Mouse (Mus musculus): ENCODE data around the gene Bhmt. TPM values are rescaled to one million over a fixed set of nuclear protein-coding genes. Genes with fewer than 3 reads are reported as not detected.
"Not testable (repeated sequence)": the region's sequence is repeated elsewhere in the genome, so short reads cannot be mapped to it uniquely, and the experiment has no call there.

Bhmt gene
- polyA plus RNA-seq, 1 experiment, result 0.31 TPM

- TF ChIP-seq POLR2A (IDR thresholded peaks at IDR 0.05; ENCODE audit: borderline replicate concordance, extremely low read depth, insufficient read depth, insufficient read length, poor library complexity, severe bottlenecking) (no peak), CTCF (IDR thresholded peaks at IDR 0.05; ENCODE audit: borderline replicate concordance, extremely low read depth, insufficient read depth, insufficient read length) (no peak)
- no peak for DNase-seq (ENCODE audit: low read depth)
Observed at GRCm38 (mm10) chr13:93607701-93608100, 30.1 kb downstream of the Bhmt start.

- peak; percentile 59 for DNase-seq (ENCODE audit: low read depth)
Observed at GRCm38 (mm10) chr13:93606868-93607578, 30.7 kb downstream of the Bhmt start.

GRCm38 (mm10) chr13:93604698-93605097, 33.1 kb downstream of the Bhmt start:
- DNase-seq (ENCODE audit: low read depth), result no peak
- TF ChIP-seq POLR2A (IDR thresholded peaks at IDR 0.05; ENCODE audit: borderline replicate concordance, extremely low read depth, insufficient read depth, insufficient read length, poor library complexity, severe bottlenecking), result no peak
- TF ChIP-seq CTCF (IDR thresholded peaks at IDR 0.05; ENCODE audit: borderline replicate concordance, extremely low read depth, insufficient read depth, insufficient read length), result no peak

More at GRCm38 (mm10) chr13:93606868-93607578, 30.7 kb downstream of the Bhmt start:
- TF ChIP-seq POLR2A (IDR thresholded peaks at IDR 0.05; ENCODE audit: borderline replicate concordance, extremely low read depth, insufficient read depth, insufficient read length, poor library complexity, severe bottlenecking), result no peak
- no peak for TF ChIP-seq CTCF (IDR thresholded peaks at IDR 0.05; ENCODE audit: borderline replicate concordance, extremely low read depth, insufficient read depth, insufficient read length)

- no peak for TF ChIP-seq POLR2A (IDR thresholded peaks at IDR 0.05; ENCODE audit: borderline replicate concordance, extremely low read depth, insufficient read depth, insufficient read length, poor library complexity, severe bottlenecking)
- no peak for TF ChIP-seq CTCF (IDR thresholded peaks at IDR 0.05; ENCODE audit: borderline replicate concordance, extremely low read depth, insufficient read depth, insufficient read length)
- no peak for DNase-seq (ENCODE audit: low read depth)
Observed at GRCm38 (mm10) chr13:93601527-93601926, 36.2 kb downstream of the Bhmt start.

- no peak for DNase-seq (ENCODE audit: low read depth)
- no peak for TF ChIP-seq CTCF (IDR thresholded peaks at IDR 0.05; ENCODE audit: borderline replicate concordance, extremely low read depth, insufficient read depth, insufficient read length)
Observed at GRCm38 (mm10) chr13:93593040-93593699, 44.6 kb downstream of the Bhmt start.

GRCm38 (mm10) chr13:93582526-93582925, 55.2 kb downstream of the Bhmt start:
- not testable (repeated sequence) for DNase-seq (ENCODE audit: low read depth)

GRCm38 (mm10) chr13:93580431-93580830, 57.3 kb downstream of the Bhmt start:
- no peak for DNase-seq (ENCODE audit: low read depth)
- TF ChIP-seq CTCF (IDR thresholded peaks at IDR 0.05; ENCODE audit: borderline replicate concordance, extremely low read depth, insufficient read depth, insufficient read length), result no peak
- TF ChIP-seq POLR2A (IDR thresholded peaks at IDR 0.05; ENCODE audit: borderline replicate concordance, extremely low read depth, insufficient read depth, insufficient read length, poor library complexity, severe bottlenecking), result no peak

- TF ChIP-seq POLR2A (IDR thresholded peaks at IDR 0.05; ENCODE audit: borderline replicate concordance, extremely low read depth, insufficient read depth, insufficient read length, poor library complexity, severe bottlenecking), result no peak
- TF ChIP-seq CTCF (IDR thresholded peaks at IDR 0.05; ENCODE audit: borderline replicate concordance, extremely low read depth, insufficient read depth, insufficient read length), result no peak
- DNase-seq (ENCODE audit: low read depth), result no peak
Observed at GRCm38 (mm10) chr13:93569676-93570075, 68.1 kb downstream of the Bhmt start.

Other genes with a start within 250 kb of the Bhmt start
- gene Jmy, start 138.2 kb downstream of the Bhmt start, polyA plus RNA-seq (2012; rRNA removed), result 10.2 and 12.3 TPM in 2 replicates
- gene Bhmt2, start 36.3 kb upstream of the Bhmt start, polyA plus RNA-seq (2012; rRNA removed), result 0.05 and 0.10 TPM in 2 replicates
- 0.09 and 0.26 TPM in 2 replicates for gene Dmgdh, start 36.5 kb upstream of the Bhmt start, polyA plus RNA-seq (2012; rRNA removed)
- gene Arsb, start 133.7 kb upstream of the Bhmt start, polyA plus RNA-seq (2012; rRNA removed), result 18.5 and 19.5 TPM in 2 replicates